Mouse (Mus musculus): ENCODE measurements around the gene Prkab1.

The Prkab1 gene

DNA sequence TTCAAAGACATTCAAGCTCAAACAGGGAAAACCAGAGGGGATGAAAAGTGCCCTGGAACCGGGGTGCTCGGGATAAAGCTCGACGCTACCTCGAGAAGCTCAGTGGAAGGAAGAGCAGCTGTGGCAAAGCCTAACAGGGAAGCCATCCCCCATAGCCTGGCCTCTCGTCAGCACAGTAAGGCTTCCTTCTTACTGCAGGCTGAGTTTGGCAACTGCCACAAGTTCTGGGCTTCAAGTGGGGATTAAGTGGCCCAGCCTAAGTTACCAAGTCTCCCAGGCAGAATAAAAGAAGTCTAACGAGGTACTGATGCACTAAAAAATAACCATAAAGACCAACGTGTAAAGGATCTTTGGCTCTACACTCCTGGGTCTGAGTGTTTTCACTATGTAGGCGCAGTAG, 6.1 kb downstream of the Prkab1 start:
- DNase-seq (ENCODE audit: low spot score) = no peak

DNA sequence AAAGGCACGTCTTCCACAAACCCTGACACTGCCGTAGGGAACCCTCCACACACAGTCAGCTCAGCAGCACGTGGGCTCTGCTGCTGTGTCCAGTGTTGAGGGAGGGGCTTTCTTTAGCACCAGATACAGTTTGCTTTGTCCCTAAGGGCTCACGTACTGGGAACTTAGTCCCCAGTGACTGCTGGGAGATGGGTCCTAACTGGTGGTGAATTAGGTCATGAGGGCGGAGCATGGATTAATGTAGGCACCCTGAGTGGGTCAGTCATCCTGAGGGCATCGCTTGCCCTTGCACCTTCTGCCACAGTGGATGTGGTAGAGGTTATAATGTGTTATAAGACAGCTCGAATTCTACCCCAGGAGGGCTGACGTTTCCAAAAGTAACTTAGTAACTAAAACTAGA, 6.9 kb downstream of the Prkab1 start:
- no peak for DNase-seq (ENCODE audit: low spot score)

DNA sequence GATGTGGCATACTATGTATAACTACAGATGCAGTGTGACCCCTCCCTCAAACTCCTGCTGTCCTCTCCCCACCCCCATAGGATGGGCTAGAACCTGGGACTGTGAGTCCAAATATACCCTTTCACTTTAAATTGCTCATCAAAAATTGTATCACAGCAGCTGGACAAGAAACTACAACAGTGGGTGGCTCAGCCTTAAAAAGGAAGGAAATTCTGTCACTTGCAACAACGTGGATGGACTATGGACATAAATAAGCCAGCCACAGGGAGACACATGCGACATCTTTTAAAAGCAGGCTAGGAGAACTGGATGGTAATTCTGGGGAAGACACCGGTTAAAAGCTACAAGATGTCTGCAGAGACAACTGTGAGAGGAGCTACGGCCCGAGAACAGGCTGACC, 7.8 kb downstream of the Prkab1 start:
- no peak for DNase-seq (ENCODE audit: low spot score)

DNA sequence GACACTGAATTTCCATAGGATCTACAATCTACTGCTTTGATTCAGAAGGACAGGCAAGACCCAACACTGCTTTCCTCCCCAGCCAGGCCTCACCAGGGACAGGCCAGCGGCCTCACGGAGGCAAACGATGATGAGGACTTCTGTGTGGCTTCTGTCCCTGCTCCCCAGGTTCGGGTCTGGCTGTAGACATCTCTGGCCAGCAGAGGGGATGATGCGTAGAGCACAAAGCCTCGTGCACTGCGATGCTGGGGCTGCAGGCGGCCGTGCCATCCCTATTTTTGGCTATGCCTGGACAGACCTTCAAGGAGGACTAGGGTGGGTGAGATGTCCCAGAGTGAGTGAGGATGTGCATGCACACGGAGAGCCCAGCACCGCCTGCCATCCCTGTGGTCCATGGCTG, 10.1 kb downstream of the Prkab1 start:
- no peak for DNase-seq (ENCODE audit: low spot score)

DNA sequence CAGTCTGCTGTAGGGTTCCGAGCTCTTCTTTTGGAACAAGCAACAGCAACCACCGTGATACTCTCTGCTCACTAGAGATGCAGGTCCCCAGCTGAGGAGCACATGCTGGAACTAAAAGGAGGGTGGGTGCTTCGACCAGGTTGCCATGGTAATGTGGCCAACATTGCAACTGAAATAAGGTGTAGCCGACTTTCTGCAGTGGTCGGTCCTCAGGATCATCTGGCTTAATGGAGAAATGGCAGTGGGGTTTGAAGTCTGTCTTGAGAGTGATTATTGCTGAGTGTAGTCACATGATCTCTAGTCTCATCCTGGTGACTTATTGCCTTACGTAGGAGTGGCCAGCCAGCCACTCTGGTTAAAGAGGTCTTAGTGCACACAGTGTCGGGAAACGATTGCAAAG, 10.5 kb downstream of the Prkab1 start:
- DNase-seq (ENCODE audit: low spot score) = no peak

DNA sequence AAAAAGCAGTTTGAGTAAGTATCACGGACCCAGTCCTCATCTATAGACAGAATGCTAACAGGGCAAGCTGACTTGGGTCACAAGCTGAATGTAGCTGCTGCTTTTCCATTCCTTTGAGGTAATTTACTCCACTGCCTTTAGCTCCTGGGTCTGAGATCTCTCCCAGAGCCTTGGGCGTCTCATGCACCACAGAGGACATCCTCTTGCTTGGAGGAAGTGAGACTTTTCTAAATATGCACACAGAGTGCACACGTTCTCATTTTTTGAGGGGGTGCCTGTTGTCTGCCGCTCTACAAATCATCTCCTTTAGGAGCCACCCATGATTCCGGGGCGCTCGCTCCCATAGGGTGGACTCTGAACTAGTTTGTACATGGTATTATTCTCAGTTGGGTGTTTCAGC, 11.8 kb downstream of the Prkab1 start:
- DNase-seq (ENCODE audit: low spot score) = no peak

DNA sequence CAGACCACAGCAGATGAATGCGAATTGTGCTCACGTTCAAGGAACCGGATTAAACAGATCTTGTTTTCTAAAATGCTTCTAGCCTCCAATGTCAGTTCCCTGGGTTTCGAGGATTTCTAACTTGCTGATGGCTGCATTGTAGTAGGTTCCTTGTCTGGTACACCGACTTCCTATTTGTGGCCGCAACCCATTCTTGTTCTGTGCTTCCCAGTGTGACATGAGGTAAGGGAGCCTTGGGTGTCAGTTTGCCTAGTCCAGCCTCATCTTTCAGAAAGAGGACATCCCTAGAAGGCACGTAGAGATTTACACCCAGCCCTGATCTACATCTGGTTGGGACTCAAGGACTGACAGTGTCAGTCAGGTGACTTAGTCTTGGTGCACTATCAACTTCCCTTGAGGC, 12.6 kb downstream of the Prkab1 start:
- no peak for DNase-seq (ENCODE audit: low spot score)

DNA sequence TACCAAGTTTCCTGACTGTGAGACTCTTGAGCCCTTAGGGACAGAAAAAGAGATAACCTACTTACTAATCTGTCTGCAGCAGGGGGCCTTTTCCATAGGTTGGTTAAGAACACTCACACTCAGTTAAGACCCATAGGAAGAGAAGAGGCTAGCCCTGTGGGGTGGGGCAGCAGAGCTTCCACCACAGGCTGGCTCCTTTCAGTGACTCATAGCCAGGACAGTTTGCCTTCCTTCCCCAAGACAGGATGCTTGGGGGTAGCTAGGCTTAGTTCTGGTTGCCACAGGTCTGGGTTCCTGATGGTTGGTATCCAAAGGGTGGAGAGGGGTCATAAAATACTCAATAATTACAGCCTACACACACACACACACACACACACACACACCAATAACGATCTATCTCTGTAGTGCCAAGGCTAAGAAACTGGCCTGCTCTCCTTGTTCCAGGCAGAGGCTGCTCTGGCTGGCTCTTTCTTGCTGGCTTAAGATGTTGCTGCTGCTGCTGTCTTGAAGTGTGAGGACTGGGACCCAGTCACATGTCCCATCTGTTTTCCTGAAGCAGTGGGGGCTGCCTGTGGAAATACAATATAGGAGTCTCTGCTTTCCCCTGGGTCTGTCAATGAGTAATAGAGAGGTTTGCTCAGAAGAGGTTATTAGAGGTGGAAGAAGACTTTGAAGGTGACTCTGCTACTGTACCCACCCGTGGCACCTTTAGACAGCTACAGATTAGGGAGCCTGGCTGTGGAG, 14.3 kb downstream of the Prkab1 start:
- no peak for DNase-seq (ENCODE audit: low spot score)

DNA sequence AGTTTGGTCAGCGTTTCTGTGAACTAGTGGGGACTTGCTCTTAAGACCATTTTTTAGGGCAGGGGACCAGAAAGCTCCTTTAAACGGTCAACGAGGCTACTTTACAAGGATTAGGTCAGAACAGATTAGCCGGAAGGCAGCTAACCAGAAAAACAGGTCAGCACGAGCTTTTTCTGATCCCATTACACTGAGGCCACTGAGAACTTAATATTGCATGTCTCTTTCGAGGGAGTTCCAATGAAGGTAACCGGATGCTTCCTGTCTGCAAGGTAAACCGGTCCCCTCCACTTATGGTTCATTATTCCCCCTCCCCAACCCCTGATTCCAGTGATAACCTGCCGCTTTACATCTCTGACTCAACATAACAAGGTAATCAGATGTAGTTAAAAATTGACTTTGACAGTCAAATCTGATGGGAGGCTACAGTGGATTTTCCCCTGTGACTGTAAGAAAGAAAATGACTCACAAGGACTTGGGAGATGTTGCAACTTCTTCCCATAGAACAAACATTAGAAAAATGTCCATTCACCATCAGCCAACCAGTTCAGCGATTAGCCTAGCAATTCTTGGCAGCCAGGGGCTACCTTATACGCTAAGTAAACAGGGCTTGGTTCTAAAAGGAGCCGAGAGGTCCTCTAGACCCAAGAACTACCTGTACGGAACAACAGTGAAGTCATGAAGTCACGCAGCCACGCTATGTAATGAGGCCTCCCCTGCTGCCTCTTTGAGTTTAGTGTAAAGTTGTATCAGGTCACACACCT, 15.0 kb downstream of the Prkab1 start:
- no peak for DNase-seq (ENCODE audit: low spot score)

DNA sequence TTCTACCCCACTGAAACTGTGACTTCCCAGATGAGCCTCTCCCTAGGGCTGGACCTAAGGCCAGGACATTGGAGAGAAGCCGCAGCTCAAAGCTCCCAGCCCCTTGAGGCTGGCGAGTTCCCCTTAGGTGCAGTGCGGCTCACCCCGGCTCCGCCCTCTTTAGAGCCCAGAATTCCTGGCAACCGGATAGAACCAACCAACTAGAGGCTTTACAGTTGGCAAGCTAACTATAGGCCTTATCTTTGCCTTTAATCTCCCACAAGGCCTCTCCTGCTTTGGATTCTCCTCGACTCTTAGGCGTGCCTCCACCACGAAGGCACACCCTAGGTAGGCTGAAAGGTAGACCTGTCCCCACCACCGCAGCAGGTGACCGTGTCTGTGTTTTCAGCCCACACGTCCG, 16.6 kb downstream of the Prkab1 start:
- no peak for DNase-seq (ENCODE audit: low spot score)

DNA sequence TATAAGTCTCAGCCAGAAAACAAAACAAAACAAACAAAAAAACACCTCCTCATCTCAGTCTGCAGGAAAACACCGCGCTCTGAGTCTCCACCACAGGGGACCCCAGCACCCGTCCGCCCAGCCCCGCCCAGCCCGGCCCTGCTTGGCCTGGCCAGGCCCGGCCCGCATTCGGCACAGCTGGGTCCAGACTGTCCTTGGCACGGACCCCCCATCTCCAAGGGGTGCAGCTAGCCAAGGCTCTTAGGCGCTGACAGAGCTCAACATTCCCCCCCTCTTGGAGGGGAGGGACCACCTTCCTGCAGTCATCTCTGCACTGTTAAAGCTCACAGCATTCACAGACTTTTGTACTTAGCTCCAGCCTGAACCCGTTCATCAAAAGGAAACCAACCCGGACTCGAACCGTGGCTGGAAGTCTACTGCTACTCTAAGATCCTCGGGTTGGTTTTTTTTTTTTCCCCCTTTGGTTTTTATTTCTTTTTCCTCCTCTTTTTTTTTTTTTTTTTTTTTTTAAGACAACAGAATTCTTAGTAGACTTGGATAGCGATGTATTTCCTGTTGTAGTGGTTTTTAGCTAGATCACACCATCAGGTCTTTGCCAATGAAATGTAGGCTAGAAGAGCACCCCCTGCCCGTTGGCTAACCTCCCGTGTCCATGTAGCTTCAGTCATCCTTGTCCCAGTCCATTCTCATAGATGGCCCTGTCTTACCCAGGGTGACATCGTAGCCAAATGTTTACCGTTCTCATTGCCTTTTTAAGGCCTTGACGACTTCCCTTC, 17.8 kb downstream of the Prkab1 start:
- DNase-seq (ENCODE audit: low spot score) = no peak

DNA sequence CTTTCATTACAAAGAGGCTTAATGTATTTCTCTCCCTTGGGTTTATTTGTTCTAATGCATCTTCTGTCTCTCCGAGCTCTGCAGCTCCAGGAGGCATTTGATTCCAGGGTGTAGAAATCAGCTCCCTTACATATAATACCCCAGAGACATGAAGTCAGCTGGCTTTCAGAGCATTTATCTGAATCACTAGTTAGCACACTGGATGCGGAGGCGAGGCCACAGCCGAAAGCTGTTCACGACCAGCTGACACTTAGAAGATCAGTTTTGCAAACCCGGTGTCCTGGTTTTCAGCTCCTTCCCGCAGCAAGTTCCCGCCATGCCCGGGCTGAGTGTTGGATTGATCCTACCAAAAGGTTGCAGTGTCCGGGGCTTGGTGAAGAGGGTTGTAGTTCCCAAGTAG, 20.0 kb downstream of the Prkab1 start:
- no peak for DNase-seq (ENCODE audit: low spot score)

DNA sequence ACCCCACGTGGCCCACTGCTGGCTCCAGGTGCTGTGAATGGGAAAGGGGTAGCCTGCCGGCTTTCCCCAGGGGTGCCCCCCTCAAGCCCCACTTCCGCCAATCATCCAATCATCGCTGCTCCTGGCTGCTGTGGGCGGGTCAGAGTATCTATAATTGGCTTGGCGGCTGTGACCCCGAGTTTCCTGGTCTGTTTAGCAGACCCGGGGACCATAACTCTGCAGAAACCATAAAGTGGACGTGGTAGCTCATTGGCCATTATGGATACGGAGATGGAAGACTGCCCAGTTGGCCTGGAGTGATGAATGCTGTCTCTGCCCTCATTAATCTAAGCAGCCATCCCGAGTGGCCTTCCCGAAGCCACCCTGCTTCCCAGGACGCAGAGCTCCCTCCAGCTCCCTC, 20.5 kb downstream of the Prkab1 start:
- DNase-seq (ENCODE audit: low spot score) = no peak

DNA sequence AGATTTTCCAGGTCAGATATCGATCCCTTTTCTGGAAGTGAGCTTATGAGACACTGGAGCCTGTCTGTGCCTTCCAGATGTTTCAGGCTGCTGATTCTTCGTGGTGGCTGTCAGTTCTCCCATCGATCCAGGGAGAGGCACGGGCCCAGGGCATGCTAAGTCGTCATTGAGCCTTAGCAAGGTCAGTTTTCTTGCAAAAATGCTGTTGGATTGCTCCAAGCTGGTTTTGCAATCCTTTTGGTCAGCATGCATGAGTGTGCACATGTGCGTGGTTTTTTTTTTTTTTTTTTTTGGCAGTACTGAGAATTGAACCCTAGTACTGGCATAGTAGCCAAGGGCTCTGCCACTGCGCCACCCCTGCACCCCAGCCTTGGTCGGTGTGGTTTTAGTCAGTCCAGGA, 21.2 kb downstream of the Prkab1 start:
- no peak for DNase-seq (ENCODE audit: low spot score)

DNA sequence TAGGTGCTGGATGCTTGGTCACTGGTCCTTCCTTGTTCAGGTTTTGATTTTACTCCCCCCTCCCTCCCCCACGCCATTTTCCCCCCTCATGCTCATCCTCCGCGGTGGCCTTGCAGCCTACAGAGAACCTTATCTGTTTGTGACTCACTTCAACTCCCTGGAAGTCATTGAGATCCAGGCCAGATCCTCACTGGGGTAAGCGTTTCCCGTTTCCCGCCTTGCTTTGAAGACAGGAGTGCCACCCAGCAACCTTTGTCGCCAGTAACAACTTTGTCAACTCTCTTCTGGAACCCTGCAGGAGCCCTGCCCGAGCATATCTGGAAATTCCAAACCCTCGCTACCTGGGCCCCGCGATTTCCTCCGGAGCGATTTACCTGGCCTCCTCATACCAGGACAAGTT, 26.9 kb downstream of the Prkab1 start:
- no peak for DNase-seq (ENCODE audit: low spot score)

DNA sequence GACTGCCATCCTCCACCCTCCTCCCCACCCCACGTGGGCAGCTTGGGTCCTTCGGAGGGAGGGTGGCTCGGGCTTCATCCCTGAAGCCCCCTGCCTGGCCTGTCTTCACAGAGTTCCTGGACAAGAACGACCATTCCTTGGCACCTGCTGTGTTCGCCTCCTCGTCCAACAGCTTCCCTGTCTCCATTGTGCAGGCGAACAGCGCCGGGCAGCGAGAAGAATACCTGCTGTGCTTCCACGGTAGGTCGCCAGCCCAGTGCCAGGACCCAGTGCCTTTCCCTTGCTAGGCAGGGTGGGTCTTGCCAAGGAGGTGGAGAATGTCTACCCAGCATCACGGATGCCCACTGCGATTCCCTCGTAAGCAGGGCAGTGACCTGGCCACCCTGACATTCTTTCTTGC, 30.2 kb downstream of the Prkab1 start:
- DNase-seq (ENCODE audit: low spot score) = no peak

DNA sequence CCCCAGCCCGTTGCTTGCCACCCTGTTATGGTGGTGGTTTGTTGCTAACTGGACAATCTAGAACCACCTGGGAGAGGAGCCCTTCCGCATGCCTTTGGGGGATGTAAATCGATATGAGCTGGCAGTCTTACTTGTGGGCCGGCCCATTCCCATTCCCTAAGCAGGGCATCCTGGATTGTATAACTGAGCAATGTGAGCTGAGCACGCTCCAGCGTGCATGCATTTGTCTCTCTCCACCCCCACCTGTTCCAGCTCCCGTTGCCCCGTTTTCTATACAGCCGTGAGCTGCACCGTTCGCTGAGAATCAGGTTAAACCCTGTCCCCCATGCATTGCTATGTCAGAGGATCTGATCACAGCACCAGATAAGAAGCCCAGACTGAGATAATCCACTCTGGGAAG, 32.6 kb downstream of the Prkab1 start:
- no peak for DNase-seq (ENCODE audit: low spot score)

DNA sequence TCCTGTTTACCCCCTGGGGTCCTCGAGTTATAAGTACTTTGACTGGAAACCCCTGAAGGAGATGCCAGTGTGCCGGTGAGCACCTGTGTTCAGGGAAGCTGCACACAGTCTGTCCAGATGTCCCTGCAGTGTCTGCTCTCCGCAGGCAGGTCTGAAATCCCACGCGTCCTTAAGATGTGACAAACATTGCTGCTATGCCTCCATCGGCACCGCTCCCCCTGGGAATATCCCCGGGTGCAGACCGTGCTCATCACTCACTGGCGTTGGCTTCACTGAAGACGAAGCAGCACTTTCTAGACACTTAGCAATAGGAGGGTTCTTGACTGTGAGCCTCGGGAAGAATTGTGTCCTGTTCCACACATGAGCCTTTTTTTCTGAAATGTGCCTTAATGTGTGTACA, 37.0 kb downstream of the Prkab1 start:
- no peak for DNase-seq (ENCODE audit: low spot score)

DNA sequence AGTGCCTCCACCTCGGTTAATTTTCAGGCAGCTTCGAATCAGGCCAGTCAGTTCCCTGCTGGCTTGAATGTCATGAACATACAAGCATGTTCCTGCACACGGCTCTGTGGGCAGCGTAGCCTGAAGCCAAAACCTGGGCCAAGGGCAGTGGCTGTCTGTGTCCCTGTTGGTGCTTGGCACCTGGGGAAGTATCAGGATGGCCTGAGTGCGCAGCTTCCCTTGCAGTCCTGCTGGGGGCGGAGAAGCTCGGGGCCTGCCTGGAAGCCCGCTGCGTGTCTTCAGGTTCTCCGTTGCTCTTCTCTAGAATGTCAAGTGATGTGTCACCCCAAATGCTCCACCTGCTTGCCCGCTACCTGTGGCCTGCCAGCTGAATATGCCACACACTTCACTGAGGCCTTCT, 39.2 kb downstream of the Prkab1 start:
- DNase-seq (ENCODE audit: low spot score) = no peak

DNA sequence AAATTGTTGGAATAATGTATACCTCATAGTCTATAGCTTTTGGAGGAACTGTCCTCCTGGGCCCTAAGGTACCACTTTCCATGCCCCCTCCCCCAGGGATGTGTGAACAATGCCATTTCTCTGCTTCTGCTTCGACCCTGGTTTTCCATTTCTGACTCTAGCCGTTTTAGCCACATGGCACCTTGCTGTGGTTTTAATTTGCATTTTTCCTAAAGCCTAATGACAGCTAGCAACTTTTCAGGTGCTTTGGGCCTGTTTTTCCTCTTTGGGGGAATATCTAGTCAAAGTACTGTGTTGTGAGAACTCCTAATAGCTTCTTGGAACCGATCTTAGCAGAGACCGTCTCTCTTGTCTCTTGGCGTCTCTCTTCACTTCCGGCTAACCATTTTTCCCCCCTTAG, 39.9 kb downstream of the Prkab1 start:
- DNase-seq (ENCODE audit: low spot score) = no peak

DNA sequence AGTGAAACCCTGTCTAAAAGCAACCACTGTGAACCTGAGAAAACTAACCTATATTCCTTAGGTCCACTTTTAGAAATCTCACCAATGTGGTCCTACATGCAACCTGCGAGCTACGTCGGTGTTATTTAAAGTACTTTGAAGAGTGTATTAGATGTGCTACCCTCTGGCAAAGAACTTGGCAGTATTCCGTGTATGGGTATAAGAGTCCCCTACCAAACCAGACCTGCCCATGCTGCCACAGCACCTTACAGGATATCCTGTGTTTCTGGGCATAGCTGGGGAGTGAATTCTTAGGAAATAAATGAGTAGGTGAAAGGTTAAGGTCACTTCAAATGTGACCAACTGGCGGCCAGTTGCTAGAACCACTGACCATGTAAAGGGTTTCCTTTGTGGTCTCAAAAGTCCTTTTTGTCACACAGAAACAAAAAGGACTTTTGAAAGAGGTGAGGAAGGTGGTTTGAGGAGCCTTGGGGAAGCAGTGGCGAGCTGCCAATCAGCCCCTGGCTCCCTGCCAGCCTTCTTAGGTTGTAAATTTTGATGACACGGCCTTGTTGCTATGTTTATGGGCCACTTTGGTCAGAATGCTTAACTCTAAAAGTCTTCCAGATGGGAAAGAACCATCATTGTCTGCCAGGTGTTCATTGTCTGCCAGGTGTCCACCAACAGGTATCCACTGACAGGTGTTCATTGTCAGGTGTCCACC, 41.5 kb downstream of the Prkab1 start:
- DNase-seq (ENCODE audit: low spot score) = peak; percentile 64

DNA sequence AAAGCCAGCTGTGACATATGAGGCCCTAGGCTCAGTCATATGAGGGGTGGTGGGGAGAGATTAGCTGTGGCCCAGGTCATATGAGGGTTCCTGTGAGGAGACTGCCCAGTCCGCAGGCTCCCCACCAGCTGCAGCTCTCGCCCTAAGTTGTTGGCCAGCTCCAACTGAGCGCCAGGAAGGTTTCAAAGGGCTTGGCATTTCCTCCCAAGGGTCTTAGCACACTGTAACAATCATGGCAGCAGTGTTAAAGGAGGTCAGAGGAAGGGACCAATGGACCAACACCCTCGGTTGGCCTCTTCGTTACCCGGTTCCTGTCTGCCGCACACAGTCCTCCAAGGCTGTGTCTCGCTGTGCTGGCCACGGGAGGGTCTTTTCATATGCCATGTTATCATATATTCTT, 43.8 kb downstream of the Prkab1 start:
- no peak for DNase-seq (ENCODE audit: low spot score)

Measured in MN1 (cell line).